Mouse (Mus musculus) liver, adult 2 months (tissue): ENCODE data around the gene Igsf9. TPM values are rescaled to one million over a fixed set of nuclear protein-coding genes. Genes with fewer than 3 reads are reported as not detected.

Source experiments
- DNase-seq: peaks from one replicate; pipeline ENCODE4 v3.0.0-alpha.2; 2011; ENCODE audit warnings: low read depth, low spot score; ENCODE audit errors: extremely low read depth
- H3K27ac ChIP-seq: fragments of 200-500 bp; replicated peaks from 2 replicates; pipeline ENCODE4 v1.5.1; 2012; ENCODE audit warnings: low read depth, mild to moderate bottlenecking, control low read depth, inconsistent platforms, low read length; ENCODE audit not compliant: insufficient read depth
- H3K27me3 ChIP-seq: fragments of 200-500 bp; 2 replicates; pipeline ENCODE4 v1.6.1; 2012; ENCODE audit warnings: mild to moderate bottlenecking, moderate library complexity, low read length, inconsistent platforms; ENCODE audit not compliant: control insufficient read depth, insufficient read depth
- H3K36me3 ChIP-seq: fragments of 200-500 bp; 2 replicates; pipeline ENCODE4 v1.6.1; 2012; ENCODE audit warnings: low read length, inconsistent platforms; ENCODE audit not compliant: control insufficient read depth, insufficient read depth
- H3K4me1 ChIP-seq: fragments of 200-500 bp; 2 replicates; pipeline ENCODE4 v1.6.1; 2011; ENCODE audit warnings: low read length; ENCODE audit not compliant: control insufficient read depth, insufficient read depth
- H3K4me3 ChIP-seq: fragments of 200-500 bp; 2 replicates; pipeline ENCODE4 v1.5.1; 2011; ENCODE audit warnings: low read depth, mild to moderate bottlenecking, control low read depth, low read length, moderate library complexity; ENCODE audit not compliant: insufficient read depth
- H3K79me2 ChIP-seq: fragments of 200-500 bp; 2 replicates; pipeline ENCODE4 v1.6.1; 2012; ENCODE audit warnings: inconsistent platforms, mild to moderate bottlenecking, low read length, moderate library complexity; ENCODE audit not compliant: control insufficient read depth, insufficient read depth
- H3K9ac ChIP-seq: fragments of 200-500 bp; 2 replicates; pipeline ENCODE4 v1.6.1; 2012; ENCODE audit warnings: low read depth, mild to moderate bottlenecking, control low read depth, inconsistent platforms, low read length
- CTCF ChIP-seq: fragments of 200-500 bp; IDR thresholded peaks from 2 replicates; pipeline ENCODE4 v1.5.1; 2011; ENCODE audit warnings: low read depth, low read length, control low read depth
- POLR2A ChIP-seq: fragments of 200-500 bp; IDR thresholded peaks from 2 replicates; pipeline ENCODE4 v1.6.1; 2011; ENCODE audit warnings: low read length, control low read depth; ENCODE audit not compliant: insufficient read depth; ENCODE audit errors: extremely low read depth
- WGBS: fragments of 180-500 bp; shearing (Covaris S2); methylation state at CpG from one replicate; pipeline ENCODE4 v1.1.7; 2018; 5-methylcytosine and 5-hydroxymethylcytosine counted together
- polyA plus RNA-seq: library from polyadenylated mRNA; depleted of rRNA; stranded (reverse); fragments of >200 nt; gene quantifications from 2 replicates; pipeline ENCODE4 v1.2.3, GENCODE M21; 2012
- total RNA-seq: library from RNA; depleted of rRNA; stranded (reverse); fragments of >200 nt; gene quantifications from 2 replicates; pipeline ENCODE4 v1.2.3, GENCODE M21; 2014

Igsf9 gene
- total and polyA plus RNA-seq, 2 experiments: 0.28 to 0.55 TPM

DNA sequence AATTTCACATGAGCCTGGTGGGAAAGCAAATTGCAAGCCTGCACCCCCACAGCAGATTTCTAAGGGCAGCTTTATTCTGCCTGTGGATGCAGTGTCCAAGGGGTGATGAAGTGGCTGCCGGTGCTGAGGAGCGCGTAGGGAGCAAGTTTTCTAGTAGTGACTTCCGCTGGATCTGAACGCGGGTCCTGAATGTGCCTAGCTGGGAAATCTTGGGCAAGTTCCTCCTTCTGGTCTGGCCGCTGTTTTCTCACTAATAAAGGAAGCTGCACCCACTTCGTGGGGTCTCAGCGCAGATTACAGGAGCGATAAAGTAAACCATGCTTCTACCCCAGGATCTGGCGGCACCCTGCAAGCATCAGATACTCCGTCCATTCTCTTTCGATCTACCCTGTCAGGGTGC, 477 bp upstream of the Igsf9 start:
- Histone ChIP-seq H3K4me3 (no peak overlapping the region), H3K27ac (no peak overlapping the region), H3K79me2 (no peaks in the 10 kb centered on the region), H3K4me1 (peaks cover 4% of the 10 kb centered on the region; the same call in 1 of the 2 replicates), H3K36me3 (no peaks in the 10 kb centered on the region), H3K27me3 (no peaks in the 10 kb centered on the region), H3K9ac (no peak overlapping the region)
- WGBS: 34% methylated on average over 13 of the region's 13 CpGs
- DNase-seq: no peak
- TF ChIP-seq POLR2A (no peak), CTCF (no peak)

DNA sequence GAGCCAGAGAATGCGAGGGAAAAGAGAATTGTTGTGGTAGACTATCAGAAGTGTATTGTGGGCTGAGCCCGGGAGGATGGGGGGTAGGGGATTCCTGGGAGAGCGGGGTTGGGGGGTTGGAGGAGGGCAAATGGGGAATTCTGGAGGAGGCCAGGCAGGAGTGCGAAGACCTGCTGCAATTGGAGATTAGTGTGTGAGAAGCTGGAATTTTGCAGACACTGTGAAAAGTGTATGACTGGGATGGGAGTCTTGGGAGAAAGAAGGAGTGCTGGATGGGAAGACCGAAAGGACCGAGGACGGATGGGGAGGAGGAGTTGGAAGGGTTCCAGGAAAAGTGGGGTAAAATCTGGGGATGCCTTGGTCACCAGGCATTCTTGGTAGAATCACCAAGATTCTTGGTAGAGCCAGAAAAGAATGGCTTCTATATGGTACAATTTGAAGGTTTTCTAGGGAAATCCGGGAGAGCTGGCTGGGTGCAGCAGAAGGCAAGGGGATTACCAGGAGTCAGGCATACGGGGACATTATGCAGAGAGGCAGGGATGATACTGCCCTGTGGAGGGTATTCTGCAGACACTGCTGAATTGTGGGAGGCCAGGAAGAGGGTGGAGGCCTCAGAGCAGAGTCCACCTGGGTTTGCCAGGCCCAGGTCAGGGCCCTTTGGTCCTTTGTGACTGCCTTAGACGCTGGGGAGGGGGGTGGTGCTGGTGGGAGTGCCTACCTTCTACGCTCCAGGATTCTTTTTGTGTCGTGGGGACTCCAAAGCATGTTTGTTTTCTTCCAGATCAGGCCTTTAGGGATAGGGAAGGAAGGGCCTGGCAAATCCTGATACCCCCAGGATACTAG, 1.2 kb downstream of the Igsf9 start:
- WGBS: 36% methylated on average over 12 of the region's 12 CpGs
- TF ChIP-seq POLR2A: no peak
- TF ChIP-seq CTCF: no peak

DNA sequence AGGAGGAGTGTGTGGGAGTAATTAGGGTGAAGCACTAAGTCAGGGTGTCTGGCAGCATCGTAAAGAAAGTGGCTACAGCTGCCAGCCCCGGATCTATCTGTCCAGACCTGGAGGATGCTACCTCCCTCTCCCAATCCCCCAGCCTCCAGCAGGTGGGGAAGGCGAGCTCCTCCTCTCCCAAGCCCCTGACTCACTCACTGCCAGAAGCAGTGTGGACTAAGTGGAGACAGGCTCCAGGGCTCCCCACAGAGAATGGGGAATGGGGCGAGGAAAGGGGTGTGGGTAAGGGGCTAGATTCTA, 1.7 kb downstream of the Igsf9 start:
- Histone ChIP-seq H3K27me3 (no peaks in the 10 kb centered on the region), H3K27ac (no peak overlapping the region)
- WGBS: 65% methylated on average over 4 of the region's 4 CpGs

More for the DNA sequence above, 1.2 kb downstream of the Igsf9 start:
- H3K79me2 ChIP-seq: no peaks in the 10 kb centered on the region
- no peak for DNase-seq
- no peaks in the 10 kb centered on the region for H3K27me3 ChIP-seq
- H3K9ac ChIP-seq: no peak overlapping the region
- no peak overlapping the region for H3K4me3 ChIP-seq
- H3K4me1 ChIP-seq: peaks cover 4% of the 10 kb centered on the region; the same call in 1 of the 2 replicates
- no peak overlapping the region for H3K27ac ChIP-seq
- no peaks in the 10 kb centered on the region for H3K36me3 ChIP-seq

DNA sequence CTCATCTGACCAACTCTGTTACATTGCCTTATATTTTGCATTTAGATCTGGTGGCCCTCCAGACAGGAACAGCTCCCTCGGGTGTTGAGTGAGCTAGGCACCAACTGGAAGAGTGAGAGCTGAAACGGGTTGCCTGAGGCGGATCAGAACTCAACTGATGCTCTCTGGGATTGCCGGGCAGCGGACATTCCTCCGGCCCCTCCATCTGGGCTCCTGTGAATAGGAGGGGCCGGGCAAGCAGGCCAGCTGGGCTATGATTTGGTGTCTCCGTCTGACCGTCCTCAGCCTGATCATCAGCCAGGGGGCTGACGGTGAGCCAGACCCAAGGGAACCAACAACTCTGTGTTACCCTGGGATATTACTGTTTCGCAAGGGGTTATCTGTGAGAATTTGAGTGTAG, 2.6 kb downstream of the Igsf9 start:
- Histone ChIP-seq H3K4me3 (no peak overlapping the region), H3K79me2 (no peaks in the 10 kb centered on the region), H3K9ac (no peak overlapping the region), H3K4me1 (peaks cover 4% of the 10 kb centered on the region; the same call in 1 of the 2 replicates), H3K27me3 (no peaks in the 10 kb centered on the region), H3K27ac (no peak overlapping the region), H3K36me3 (no peaks in the 10 kb centered on the region)
- TF ChIP-seq CTCF (no peak), POLR2A (no peak)
- DNase-seq: no peak
- 90% methylated on average over 11 of the region's 11 CpGs for WGBS

More for the DNA sequence above, 1.7 kb downstream of the Igsf9 start:
- TF ChIP-seq POLR2A: no peak
- TF ChIP-seq CTCF: no peak
- Histone ChIP-seq H3K9ac (no peak overlapping the region), H3K79me2 (no peaks in the 10 kb centered on the region), H3K4me3 (no peak overlapping the region), H3K4me1 (peaks cover 4% of the 10 kb centered on the region; the same call in 1 of the 2 replicates), H3K36me3 (no peaks in the 10 kb centered on the region)
- no peak for DNase-seq

DNA sequence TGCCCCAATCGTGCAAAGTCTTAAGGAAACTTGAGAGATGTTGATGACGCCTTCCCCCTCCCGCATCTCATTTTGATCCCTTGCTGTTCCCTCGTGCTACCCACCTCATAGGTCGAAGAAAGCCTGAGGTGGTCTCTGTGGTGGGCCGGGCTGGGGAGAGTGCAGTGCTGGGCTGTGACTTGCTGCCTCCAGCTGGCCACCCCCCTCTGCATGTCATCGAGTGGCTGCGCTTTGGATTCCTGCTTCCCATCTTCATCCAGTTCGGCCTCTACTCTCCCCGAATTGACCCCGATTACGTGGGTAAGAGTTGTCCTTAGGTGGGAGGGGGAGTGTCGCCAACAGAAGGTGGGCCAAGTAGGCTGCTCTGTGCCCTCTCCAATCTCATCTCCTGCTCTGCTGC, 3.1 kb downstream of the Igsf9 start:
- H3K4me3 ChIP-seq: no peak overlapping the region
- H3K36me3 ChIP-seq: no peaks in the 10 kb centered on the region
- no peak overlapping the region for H3K9ac ChIP-seq
- H3K4me1 ChIP-seq: peaks cover 4% of the 10 kb centered on the region; the same call in 1 of the 2 replicates
- WGBS: 94% methylated on average over 13 of the region's 13 CpGs
- no peak overlapping the region for H3K27ac ChIP-seq
- no peaks in the 10 kb centered on the region for H3K79me2 ChIP-seq
- no peaks in the 10 kb centered on the region for H3K27me3 ChIP-seq
- DNase-seq: no peak
- TF ChIP-seq POLR2A (no peak), CTCF (no peak)

DNA sequence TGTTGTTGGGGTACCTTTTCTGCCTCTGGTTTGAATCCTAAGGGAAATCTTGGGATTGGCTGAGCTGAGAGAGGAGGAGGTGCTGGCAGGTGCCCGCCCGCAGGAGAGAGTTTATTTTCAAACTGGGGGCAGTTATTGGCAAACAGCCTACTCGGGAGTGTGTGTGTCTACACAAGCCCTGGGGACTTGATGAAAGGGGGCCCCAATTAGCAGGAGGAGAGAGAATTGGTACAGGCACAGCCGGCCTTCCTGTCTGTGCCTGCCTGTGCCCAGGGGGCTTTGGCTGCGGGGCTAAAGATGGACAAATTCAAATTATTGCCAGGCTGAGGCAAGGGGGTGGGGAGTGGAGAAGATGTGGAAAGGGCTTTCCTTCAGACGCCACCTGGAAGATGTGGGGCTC, 4.2 kb downstream of the Igsf9 start:
- Histone ChIP-seq H3K27ac (no peak overlapping the region), H3K27me3 (no peaks in the 10 kb centered on the region), H3K4me1 (peaks cover 4% of the 10 kb centered on the region; the same call in 1 of the 2 replicates), H3K4me3 (no peak overlapping the region), H3K9ac (no peak overlapping the region), H3K79me2 (no peaks in the 10 kb centered on the region), H3K36me3 (no peaks in the 10 kb centered on the region)
- TF ChIP-seq CTCF (no peak), POLR2A (no peak)
- DNase-seq: no peak
- 85% methylated on average over 6 of the region's 6 CpGs for WGBS
